Mouse (Mus musculus) cerebellum, adult 2 months (tissue): Measurements from ENCODE around the gene Slc39a1.

Source experiments
- CTCF ChIP-seq: fragments of 200-500 bp; IDR thresholded peaks from 2 replicates; pipeline ENCODE4 v1.5.1; 2011; ENCODE audit warnings: low read depth, mild to moderate bottlenecking, control low read depth, low read length, moderate library complexity, borderline replicate concordance; ENCODE audit not compliant: insufficient read depth
- POLR2A ChIP-seq: fragments of 200-500 bp; IDR thresholded peaks from 2 replicates; pipeline ENCODE4 v1.6.1; 2011; ENCODE audit warnings: low read length, control low read depth, borderline replicate concordance; ENCODE audit not compliant: insufficient read depth

- TF ChIP-seq POLR2A: no peak
- TF ChIP-seq CTCF: no peak
Measured at GRCm38 (mm10) chr3:90263121-90263771, 15.3 kb downstream of the Slc39a1 start.
